Mouse (Mus musculus) c-Kit-positive CD71-positive TER-119-negative erythroid progenitor cells, embryonic 14.5 days (primary cell): ENCODE data around the gene Klhl8.
"Not testable (repeated sequence)": the region's sequence is repeated elsewhere in the genome, so short reads cannot be mapped to it uniquely, and the experiment has no call there.

Experiments used
- DNase-seq: peaks from one replicate; pipeline ENCODE4 v3.0.0-alpha.2; 2013; ENCODE audit warnings: low read depth

Gene Klhl8

DNA sequence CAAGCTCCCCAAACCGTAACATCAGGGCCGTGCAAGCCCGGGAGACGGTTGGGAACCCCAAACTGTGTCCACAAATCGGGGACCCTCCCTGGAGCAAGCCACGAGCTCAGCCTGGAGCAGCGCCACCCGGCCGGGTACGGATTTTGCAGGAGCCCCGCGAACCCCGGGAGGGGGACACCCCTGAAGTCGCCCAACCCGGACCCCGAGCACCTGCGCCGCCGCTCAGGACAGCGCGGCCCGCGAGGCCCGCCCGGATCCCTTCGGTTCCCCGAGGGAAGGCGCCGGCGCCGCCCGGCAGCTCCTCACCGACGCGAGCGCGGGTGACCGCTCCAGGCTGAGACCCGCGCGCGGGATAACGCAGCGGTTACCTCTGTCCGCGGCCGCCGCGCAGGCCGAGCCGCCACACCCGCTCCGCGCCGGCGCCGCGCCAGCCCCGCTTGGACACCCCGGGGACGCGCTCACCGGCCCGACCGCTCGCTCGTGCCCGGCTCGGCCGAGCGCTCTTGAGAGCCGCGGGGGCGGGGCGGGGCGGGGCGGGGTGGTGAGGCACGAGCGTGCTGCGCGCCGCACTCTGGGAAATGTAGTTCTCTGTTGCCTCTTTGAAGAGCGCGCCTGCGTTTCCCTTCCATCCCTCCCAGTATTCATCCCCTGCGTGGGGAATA, at the start of gene Klhl8:
Gene Klhl8 (minus strand): TSS at position 512 of the 662 bp plus-strand sequence.
- peak; percentile 83 for DNase-seq

DNA sequence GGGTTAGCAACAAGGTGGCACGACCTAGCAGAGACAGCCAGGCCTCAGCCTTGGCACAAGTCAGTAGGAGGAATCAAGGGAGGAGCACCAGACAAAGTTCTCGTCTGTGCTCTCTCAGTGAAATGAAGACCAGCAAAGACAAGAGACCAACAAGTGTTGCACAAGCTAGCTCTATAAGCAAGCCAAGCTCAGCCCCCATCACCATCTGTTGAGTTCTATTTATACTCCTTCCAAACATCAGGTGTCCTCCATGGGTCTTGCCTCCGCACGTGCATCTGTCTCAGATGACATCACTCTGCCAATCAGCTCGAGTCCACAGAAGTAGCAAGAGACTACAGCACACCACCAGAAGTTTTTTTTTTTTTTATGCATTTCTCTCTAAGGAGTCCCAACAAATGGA, 43.6 kb upstream of the Klhl8 start:
- DNase-seq = no peak

DNA sequence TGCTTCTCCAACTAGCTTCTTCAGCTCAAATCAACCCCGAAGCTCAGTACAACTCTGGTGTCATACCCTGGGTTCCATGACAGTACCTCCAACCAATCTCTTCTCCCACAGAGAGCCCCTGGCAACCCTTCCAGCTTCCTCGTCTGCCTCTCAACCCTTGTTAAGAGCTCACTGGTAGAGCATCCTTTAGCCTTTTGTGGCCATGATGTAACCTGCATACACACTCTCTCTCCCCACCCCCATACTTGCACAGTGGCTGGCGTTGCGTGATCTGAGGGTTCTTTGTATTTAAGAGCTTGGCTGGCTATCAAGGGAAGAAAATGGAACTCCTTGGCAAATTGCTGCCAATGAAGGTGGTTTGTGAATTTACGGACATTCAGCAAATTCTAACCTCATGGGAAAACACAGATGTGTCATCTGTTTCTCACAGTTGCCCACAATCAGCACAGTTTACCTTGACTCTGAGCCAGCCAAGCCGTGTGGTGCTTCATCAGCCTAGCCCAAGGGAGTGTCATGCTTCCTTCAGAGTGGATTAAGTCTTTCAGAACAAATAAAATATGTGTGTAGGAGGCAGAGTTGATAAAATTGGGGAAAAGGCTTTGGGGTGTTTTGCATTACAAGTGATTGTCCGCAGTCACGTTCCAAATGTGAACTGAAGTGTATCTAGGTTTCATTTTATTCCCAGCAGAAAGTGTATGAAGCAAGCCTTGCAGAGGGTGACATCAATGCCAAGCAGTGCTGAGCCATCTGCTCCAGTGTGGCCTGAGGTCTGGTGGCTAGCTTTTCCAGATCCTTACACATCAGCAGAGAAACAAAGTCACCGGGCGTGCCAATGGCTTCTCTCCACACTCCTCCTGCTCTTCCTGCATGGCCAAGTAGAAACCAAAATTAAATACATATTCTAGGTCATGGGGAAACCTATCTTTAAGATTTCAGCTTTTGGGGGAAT, 42.4 kb upstream of the Klhl8 start:
- no peak for DNase-seq

DNA sequence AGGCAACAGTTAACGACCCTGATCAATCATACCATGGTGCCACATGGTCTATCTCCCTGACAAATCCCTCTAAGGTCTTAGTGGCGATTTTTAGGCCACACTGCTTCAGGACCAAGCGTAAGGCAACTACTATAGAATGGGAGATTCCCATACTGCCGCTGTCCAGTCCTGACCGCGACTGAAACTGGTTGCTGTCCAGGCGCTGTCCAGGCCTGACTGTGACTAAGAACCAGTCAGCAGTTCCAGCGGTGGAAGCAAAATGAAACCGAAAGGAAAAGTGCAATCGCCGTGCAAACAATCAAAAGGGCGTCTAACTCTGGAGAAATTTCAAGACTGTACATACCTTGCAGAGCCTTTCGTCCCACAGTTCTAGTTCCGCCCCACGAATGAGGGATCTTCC, 39.1 kb upstream of the Klhl8 start:
- DNase-seq = not testable (repeated sequence)

DNA sequence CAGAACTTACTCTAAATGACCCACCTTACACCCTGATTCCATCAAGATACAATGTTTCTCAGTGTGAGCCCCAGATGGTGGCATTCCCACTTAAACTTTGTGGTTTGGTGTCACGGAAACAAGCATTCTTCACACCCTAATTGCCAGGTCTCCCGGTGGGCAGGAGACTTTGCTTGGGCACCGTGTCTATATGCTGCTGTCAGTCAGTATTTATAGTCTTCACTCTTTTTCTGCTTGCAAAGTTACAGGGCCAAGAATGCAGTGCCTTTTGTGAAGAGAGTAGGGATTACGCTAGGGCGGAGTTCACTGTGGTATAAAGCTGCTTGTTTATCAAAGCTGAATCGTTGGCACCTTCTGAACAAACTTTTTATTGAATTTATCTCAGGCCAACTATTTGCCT, 32.1 kb upstream of the Klhl8 start:
- DNase-seq = no peak

DNA sequence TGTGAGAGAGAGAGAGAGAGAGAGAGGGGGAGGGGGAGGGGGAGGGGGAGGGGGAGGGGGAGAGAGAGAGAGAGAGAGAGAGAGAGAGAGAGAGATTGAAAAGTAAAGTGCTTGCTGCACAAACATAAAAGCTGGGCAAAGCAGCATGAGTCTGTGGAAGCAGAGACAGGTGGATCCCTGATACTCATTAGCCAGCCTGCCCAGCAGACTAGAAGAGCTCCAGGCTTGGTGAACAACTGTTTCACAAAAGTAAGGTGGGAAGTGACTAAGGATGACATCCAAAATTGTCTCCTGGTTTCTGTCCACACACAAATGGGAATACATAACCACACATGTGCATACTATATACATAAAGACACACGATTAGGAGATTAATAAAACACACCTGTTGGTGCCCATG, 28.8 kb upstream of the Klhl8 start:
- DNase-seq = no peak

DNA sequence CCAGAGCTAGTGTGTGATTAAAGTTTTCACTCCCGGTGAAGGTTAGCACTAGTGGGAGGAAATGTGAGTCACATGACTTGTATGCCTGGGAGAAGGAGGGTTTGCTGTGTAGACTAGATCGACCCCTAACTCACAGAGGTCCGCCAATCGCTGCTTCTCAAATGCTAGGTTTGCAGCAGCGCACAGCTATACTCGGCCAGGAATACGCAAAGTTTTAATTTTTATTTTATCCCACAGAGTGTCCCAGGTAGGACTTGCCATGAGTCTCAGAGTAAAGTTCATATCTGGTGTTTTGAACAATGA, 28.2 kb upstream of the Klhl8 start:
- DNase-seq = no peak

DNA sequence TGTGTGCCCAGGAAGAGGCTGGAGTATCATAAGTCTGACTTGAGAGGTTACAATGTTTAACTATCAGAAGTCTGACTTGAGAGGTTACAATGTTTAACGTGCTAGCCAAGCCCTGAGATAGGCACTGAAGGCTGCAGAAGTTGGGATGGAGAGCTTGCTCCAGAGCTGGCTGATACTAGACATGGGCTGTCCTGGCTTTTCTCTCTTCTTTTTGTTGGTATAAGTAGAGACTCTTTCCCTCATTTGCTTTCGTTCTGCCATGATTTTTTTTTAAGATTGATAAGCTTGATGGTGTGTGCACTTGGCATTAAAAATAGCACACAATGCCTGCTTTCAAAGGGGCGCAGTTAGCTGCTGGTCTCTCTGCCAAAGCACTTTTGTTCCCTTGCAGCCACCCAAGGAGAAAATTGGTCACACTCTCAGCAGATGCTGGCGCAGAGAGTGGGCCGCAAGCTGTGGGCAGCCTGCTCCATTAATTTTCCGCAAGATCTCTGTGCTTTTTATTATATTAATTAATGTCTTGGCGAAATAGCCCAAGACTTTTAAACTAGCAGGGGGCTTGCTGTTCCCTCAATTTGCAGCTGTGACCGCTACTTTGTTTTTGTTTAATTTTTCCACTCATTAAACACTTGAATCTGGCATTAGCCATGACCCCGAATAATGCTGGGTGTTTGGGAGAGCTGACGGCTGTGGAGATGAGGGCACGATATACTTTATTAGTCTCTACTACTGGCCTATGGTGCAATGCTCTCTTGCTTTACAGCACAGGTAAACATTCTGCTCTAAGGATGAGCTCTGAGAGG, 27.7 kb upstream of the Klhl8 start:
- DNase-seq = no peak

DNA sequence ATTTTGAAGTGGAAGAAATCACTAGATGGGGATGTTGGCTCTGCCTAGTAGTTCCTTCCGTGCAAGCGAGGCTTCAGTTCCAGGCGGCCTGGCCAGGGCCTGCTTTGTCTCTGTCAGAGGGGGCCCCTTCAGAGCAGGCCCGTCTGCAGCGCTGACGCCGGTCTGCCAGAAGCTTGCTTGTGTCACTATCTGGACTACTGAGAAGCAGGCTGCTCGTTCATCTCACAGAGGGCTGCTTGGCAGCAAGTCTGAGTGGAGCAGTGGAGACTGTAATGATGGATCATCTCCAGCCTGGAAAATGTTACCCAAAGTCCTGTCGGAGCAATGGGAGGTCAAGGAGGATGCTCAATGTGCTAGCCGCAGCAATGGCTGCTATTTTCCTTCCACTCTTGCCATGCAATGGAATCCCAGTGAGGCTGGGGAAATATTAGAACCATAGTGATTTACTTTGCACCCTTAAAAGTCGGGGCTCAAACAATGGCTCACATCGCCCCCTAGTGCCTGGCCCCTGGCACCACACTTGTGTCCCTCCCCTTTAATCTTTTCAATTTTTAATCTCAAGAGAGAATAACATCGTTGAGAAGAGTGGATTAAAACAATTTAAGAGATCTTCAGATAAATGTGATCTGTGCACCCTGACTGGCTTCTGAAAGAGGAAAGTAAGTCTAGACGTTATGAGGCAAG, 26.0 kb upstream of the Klhl8 start:
- no peak for DNase-seq

DNA sequence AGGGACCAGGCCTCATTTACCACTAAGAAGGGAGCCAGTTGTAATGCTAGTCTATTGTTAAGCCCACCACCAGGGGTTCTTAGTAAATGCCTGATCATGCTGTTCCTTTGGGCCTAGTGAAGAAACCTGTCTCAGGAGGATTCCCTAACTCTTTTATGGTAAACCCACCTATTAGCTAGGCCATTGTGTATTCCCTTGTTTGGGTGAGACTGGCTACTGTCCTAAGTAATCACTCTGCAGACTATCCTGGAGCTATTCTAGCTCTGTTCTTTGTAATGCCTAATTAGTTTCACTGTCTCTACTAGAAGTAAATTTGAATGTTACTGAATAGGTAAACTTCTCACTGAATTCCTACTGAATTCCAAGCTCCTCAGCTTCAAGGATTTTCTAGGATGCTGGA, 20.9 kb upstream of the Klhl8 start:
- not testable (repeated sequence) for DNase-seq

DNA sequence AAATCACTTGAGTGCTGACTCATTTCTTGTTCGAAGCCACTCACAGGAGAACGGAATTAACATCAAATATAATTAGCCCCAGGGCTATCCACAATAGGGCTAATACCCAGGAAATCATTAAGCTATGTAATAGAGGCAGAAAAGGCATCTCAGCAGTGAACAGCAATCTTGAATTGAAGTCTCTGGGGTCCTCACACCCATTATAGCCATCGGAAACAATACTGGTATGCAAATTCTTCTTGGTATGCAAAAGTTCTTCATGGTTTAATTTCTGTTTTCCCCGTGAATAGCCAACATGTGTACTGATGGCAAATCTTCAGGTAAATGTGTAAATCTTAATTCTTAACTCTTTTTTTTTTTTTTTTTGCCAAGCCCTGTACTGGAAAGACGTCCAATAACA, 19.5 kb upstream of the Klhl8 start:
- no peak for DNase-seq

DNA sequence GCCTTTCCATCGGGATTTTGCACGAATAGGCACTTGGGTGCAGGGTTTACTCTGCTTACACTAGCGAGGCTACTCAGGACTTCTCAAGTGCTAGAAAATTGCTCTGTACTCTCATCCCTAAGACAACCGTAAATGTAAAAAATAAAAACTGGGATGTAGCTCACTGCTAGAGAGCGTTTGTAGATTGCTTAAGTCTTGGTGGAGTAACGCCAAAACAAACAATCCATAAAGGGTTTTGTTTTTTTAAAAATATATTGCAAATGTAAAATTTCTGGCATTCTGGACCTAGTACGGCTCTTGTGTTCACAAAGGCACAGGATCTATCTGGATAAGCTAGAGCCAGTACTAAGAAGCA, 17.1 kb upstream of the Klhl8 start:
- no peak for DNase-seq

DNA sequence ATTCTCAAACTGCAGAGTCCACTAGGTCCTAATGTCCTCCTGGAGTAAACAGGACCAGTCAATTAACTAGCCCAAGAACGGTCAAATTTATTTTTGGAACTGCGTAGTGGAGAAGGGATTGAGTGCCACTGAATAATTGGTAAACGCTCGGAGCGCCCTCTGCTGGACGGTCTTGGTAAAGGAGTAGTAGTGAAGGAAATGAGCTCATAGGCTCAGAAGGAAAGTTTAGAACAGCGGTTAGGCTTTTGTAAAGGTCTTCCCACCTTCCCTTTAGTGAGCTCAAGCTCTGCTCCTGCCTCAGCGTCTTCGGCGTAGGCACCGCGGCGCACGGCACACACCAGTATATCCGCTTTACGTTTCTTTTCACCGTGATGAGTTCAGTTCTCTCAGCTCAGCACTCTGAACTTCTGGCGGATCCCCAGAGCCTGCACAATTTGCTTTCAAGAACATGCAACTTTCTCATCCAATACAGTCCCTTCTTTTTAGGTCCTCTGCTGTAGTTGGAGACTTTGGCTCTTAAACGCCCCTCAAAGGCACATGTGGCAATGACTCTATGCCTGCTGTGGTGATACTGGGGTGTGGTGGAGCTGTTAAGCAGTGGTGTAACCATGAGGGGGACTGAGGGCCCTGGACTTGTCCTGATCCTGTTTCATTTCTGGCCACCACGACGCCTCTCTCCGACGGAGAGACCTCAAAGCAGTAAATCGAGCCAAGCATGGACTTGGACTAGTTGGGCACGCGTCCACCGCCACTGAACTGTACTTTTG, 16.6 kb upstream of the Klhl8 start:
- peak; percentile 80 for DNase-seq

DNA sequence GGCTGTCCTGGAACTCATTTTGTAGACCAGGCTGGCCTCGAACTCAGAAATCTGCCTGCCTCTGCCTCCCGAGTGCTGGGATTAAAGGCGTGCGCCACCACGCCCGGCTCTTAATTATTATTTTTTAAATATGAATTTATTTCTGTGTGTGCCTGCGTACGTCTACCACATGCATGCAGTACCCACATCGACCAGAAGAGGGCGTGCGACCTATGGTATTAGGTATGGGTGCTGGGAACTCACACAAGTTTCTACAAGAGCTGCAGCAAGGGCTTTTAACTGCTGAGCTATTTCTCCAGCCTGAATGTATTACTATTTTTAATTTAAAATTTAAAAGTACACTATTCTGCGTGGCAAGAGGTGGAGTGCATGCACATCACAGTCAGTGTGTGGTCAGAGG, 15.3 kb upstream of the Klhl8 start:
- peak; percentile 41 for DNase-seq

DNA sequence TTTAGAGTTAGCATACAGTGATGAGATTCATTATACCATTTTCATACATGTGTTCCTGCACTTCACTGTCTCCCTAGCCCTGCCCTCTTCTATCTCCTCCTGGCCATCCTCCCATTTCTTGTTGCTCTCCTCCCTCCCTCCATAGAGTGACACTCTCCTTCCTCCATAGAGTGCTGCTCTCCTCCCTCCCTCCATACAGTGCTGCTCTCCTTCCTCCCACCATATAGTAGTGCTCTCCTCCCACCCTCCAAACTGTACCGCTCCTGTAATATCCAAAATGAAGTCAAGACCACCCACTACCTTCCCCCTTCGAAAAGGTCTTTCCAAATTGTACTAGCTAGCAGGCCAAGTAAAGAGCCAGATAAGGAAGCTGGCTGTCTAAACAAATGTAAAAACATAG, 12.7 kb upstream of the Klhl8 start:
- DNase-seq = no peak

DNA sequence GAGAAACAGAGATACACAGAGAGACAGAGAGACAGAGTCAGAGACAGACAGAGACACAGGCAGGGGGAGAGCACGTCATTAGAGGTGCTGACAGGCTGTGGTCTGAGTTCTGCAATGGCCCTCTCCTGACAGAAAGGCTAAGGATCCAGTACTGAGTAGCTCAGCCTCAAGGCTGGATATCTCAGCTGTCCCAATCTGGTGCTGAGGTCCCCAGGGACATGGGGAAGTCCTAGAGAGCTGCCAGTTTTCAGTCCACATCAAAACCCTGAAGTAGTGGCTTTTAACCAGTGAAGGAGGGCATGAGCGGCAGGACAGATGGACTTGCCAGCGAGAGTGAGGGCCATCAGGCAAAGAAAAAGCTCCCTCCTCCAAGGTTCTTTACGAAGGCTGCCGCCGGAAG, 12.0 kb upstream of the Klhl8 start:
- DNase-seq = no peak

DNA sequence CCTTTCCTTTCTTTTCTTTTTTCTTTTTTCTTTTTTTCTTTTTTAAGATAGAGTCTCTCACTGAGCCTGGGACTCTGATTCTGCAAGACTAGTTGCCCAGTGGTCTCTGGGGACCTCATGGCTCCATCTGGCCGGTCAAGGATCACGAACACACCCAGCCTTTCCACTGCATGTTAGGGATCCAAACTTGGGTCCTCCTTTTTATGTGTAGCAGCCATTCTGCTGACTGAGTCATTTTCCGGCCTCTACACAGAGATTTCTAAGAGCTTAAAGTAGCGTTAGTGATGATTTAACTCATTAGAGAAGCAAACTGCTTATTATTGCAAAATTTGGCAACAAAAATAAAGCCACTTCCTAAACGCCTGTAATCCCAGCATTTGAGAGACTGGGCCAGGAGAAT, 11.4 kb upstream of the Klhl8 start:
- DNase-seq = no peak

DNA sequence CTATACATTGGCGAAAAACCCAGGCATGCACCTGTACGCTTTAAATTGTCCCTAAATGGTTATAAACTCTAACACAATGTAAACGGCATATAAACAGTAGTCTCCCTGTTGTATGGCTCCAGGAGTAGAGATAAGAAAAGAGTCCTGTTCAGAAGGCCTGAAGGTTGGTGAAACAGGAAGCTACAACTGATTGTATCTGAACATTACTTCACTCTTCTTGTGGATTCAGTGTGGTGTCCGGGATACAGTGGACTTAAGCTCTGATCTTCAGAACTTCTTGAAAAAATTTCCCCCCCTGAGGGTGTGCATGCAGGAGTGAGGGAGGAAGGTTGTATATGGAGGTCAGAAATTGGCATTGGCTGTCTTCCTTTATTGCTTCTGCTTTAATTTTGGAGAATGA, 8.4 kb upstream of the Klhl8 start:
- no peak for DNase-seq

DNA sequence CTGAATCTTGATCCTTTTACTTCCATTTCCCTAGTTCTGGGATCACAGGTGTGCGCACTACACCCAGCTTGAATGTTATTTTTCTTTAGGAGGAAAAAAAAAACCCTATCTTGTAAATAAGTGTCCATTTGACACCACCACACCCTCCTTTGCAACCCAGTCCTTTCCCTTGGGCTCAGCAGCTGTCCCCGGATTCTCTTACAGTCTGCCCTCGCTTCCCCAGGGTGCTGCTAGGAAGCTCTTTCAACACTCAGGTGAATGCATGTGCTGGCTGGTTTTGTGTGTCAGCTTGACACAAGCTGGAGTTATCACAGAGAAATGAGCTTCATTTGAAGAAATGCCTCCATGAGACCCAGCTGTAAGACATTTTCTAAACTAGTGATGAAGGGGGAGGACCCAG, 7.2 kb upstream of the Klhl8 start:
- no peak for DNase-seq

DNA sequence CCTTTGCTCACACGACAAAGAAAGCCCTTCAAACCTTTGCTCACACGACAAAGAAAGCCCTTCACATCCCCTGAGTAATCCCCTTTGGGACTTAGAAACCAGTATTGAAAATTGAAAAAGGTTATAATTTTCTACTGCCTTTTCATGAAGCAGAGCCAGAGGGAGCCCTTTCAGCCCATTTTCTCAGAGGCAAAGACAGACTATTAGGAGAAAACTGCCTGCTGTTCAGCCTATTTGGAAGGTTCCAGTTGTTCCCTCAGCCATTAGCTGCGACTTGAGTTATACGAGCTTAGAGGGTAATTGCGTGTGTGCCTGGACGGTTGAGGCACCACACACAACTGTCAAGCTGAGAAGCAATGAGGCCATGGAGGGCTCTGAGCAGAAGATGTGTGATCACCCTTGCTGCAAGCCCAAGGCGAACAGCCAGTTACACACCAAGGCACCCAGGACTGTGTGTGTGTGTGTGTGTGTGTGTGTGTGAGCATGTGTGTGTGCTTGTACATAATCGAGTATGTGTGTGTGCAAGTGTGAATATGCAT, 6.4 kb upstream of the Klhl8 start:
- DNase-seq = no peak

DNA sequence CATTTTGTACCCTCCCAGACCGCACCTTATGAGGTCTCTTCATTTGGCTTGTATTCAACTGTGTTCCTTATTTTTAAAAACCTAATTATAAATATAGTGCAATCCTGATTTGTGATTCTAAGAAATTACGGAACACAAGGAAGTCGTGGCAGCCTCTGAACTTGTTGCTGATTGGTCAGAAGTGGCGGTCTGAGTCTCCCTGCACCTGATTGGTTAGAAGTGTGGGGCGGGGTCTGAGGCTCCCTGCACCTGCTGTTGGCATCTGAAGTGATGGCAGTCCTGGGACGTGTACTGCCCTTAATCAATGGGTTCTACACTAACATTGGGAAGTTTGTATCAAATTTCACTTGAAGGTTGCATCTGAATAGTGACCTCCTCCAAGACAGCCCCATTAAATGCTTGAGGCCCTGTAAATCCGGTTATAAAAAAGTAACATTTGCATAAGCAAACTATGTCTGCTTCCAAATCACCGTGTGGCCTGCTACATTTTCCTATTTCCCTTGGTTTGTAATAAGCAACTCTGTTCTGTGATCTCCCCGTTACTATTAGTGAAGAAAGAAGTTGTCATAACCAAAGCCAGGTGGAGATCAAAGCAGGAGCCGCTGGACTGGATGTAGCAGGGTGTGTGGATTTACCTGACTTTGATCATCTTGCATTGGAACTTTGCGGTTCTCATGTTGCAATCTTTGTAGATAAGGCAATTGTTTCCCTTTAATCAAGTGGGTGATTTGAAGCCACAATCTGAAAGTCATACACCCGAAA, 5.7 kb upstream of the Klhl8 start:
- DNase-seq = no peak
